Mouse (Mus musculus): ENCODE measurements around the gene Sp6. TPM values are rescaled to one million over a fixed set of nuclear protein-coding genes. Genes with fewer than 3 reads are reported as not detected.

The Sp6 gene
- polyA plus RNA-seq, 1 experiment from 2014 or later, result 0.59 TPM

DNA sequence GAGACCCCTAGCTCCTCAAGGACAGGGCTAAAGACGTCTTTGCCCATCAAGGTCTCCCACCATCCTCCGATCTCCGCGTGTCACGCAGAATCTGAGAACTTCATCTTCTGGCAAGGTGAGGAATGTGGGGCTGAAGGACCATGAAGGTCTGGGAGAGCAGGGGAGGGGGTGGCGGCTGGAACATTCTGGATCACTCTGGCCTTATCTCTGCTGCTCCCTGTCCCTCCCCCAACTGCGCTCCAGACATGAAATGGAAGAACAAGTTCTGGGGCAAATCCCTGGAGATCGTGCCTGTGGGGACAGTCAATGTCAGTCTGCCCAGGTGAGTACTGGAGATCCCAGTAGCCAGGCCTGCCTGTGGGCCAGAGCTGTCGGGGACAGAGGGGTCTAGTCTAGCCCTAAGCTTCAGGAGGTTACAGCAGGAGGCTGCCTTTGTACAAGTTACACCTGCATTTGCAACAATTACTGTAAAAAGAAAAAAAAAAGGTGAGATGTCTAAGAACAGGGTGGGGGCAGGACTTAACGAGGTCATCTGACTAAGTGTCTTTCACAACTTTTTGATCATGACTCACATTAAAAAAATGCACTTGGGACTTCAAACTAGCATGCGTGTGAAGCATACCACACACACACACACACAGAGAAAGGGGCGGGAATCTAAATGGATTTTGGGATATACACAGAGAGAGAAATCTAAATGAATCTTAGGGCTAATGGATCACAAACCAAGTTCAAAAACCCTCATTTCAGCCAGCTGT lies 52.5 kb downstream of the Sp6 start:
- H3K36me3 ChIP-seq (ENCODE audit: control insufficient read depth, insufficient read depth, low read length), result peaks cover 10% of the 10 kb centered on the region
- H3K4me2 ChIP-seq (ENCODE audit: low read depth, low read length), result no peak overlapping the region
- no peak overlapping the region for H3K9ac ChIP-seq (ENCODE audit: low read length)
- no peak overlapping the region for H3K27ac ChIP-seq (ENCODE audit: low read length)
- H3K9me3 ChIP-seq (ENCODE audit: control insufficient read depth, low read length), result no peaks in the 10 kb centered on the region
- no peak overlapping the region for H3K4me3 ChIP-seq (ENCODE audit: low read length)
- 76% methylated on average over 12 of the region's 12 CpGs for WGBS
- ATAC-seq (ENCODE audit: low read depth), result no peak
- H3K4me1 ChIP-seq (replicated peaks; ENCODE audit: control insufficient read depth, insufficient read depth, low read length), result no peaks in the 10 kb centered on the region
- H3K27me3 ChIP-seq (ENCODE audit: control insufficient read depth, insufficient read depth, low read depth, low read length), result no peaks in the 10 kb centered on the region

- Histone ChIP-seq H3K9me3 (ENCODE audit: control insufficient read depth, low read length) (no peaks in the 10 kb centered on the region), H3K27me3 (ENCODE audit: control insufficient read depth, insufficient read depth, low read depth, low read length) (no peaks in the 10 kb centered on the region), H3K4me2 (ENCODE audit: low read depth, low read length) (no peak overlapping the region), H3K27ac (ENCODE audit: low read length) (no peak overlapping the region), H3K4me3 (ENCODE audit: low read length) (no peak overlapping the region), H3K4me1 (replicated peaks; ENCODE audit: control insufficient read depth, insufficient read depth, low read length) (no peaks in the 10 kb centered on the region), H3K9ac (ENCODE audit: low read length) (no peak overlapping the region), H3K36me3 (ENCODE audit: control insufficient read depth, insufficient read depth, low read length) (peaks cover 8% of the 10 kb centered on the region)
- WGBS, result 52% methylated on average over 22 of the region's 22 CpGs
- peak; percentile 51; the same call in 1 of the 2 replicates for ATAC-seq (ENCODE audit: low read depth)
These were observed 53.6 kb downstream of the Sp6 start for GRCm38 (mm10) chr11:97066656-97067360.

DNA sequence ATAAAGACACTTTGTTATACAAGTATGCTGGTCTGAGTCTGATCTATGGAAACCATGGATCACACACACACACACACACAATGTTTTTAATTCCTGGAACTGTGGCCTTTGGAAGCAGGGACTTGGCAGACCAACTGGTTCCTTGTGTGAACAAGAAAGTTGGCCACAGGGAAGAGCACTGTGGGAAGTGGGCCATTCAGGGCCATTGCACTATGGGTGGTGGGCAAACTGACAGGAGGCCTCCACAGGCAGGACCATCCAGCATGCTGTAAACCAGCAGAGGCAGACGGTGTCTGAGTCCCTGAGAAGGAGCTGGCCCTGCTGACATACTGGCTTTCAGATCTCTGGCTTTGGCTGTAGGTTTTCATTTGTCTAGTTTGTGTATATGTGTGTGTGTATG lies 56.1 kb downstream of the Sp6 start:
- Histone ChIP-seq H3K27ac (ENCODE audit: low read length) (no peak overlapping the region), H3K4me3 (ENCODE audit: low read length) (no peak overlapping the region), H3K27me3 (ENCODE audit: control insufficient read depth, insufficient read depth, low read depth, low read length) (no peaks in the 10 kb centered on the region), H3K4me1 (replicated peaks; ENCODE audit: control insufficient read depth, insufficient read depth, low read length) (0 out of 2 replicates have a peak, but pooled peaks cover 2% of the 10 kb centered on the region), H3K36me3 (ENCODE audit: control insufficient read depth, insufficient read depth, low read length) (peaks cover 8% of the 10 kb centered on the region), H3K4me2 (ENCODE audit: low read depth, low read length) (no peak overlapping the region), H3K9ac (ENCODE audit: low read length) (no peak overlapping the region), H3K9me3 (ENCODE audit: control insufficient read depth, low read length) (no peaks in the 10 kb centered on the region)
- 63% methylated on average over 1 of the region's 1 CpGs for WGBS
- ATAC-seq (ENCODE audit: low read depth), result no peak

DNA sequence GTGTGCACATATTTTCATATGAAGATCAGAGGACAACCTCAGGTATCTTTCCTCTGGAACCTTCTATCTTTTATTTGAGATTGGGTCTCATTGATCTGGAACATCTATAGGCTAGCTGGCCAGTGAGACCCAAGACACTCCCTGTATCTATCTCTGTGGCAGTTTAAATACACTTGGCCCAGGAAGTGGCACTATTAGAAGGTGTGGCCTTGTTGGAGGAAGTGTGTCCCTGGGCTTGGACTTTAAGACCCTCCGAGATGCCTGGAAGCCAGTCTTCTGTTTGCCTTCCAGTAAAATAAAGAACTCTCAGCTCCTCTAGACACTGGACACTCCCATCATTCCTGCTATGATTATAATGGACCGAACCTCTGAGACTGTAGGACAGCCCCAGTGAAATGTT lies 56.6 kb downstream of the Sp6 start:
- Histone ChIP-seq H3K4me2 (ENCODE audit: low read depth, low read length) (no peak overlapping the region), H3K4me3 (ENCODE audit: low read length) (no peak overlapping the region), H3K27ac (ENCODE audit: low read length) (no peak overlapping the region), H3K9me3 (ENCODE audit: control insufficient read depth, low read length) (no peaks in the 10 kb centered on the region), H3K36me3 (ENCODE audit: control insufficient read depth, insufficient read depth, low read length) (peaks cover 8% of the 10 kb centered on the region), H3K27me3 (ENCODE audit: control insufficient read depth, insufficient read depth, low read depth, low read length) (no peaks in the 10 kb centered on the region), H3K9ac (ENCODE audit: low read length) (no peak overlapping the region), H3K4me1 (replicated peaks; ENCODE audit: control insufficient read depth, insufficient read depth, low read length) (0 out of 2 replicates have a peak, but pooled peaks cover 2% of the 10 kb centered on the region)
- 65% methylated on average over 2 of the region's 2 CpGs for WGBS
- ATAC-seq (ENCODE audit: low read depth), result no peak

DNA sequence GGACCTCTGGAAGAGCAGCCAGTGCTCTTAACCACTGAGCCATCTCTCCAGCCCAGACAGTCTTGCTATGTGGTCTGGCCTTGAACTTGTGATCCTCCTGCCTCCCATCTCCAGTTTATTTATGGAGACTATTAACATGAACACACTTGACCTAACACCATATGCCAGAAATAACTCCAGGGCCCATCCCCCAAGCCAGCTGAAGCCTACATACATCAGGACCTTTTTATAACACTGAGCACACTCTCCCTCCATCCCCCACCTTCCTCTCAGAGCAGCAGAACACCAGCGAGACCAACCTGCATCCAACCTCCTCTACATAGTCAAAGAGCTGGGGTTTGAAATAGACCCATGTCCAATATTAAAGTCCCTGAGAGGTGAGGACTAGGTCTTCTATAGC lies 57.9 kb downstream of the Sp6 start:
- Histone ChIP-seq H3K27me3 (ENCODE audit: control insufficient read depth, insufficient read depth, low read depth, low read length) (no peaks in the 10 kb centered on the region), H3K9me3 (ENCODE audit: control insufficient read depth, low read length) (no peaks in the 10 kb centered on the region), H3K4me3 (ENCODE audit: low read length) (no peak overlapping the region), H3K9ac (ENCODE audit: low read length) (no peak overlapping the region), H3K27ac (ENCODE audit: low read length) (no peak overlapping the region), H3K4me2 (ENCODE audit: low read depth, low read length) (no peak overlapping the region), H3K4me1 (replicated peaks; ENCODE audit: control insufficient read depth, insufficient read depth, low read length) (0 out of 2 replicates have a peak, but pooled peaks cover 2% of the 10 kb centered on the region), H3K36me3 (ENCODE audit: control insufficient read depth, insufficient read depth, low read length) (peaks cover 8% of the 10 kb centered on the region)
- no peak for ATAC-seq (ENCODE audit: low read depth)
- WGBS, result 56% methylated on average over 1 of the region's 1 CpGs

DNA sequence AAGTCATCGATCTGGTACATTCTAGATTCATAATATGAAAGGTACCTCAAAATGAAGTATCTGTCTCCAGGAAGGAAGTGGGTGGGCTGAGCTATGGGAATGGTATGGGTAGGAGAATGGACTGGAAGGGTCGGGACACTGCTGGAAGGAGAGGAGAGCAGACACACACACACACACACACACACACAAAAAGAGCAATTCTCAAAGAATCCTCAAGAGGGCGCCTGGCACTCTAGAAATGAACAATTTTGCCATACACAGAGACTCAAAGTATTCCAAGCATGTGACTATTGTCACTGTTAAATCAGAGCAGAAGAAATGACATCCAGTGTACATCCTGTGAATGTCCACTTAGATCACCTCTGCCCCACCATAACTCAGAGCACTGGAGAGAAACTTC lies 59.3 kb downstream of the Sp6 start:
- 28% methylated on average over 3 of the region's 3 CpGs for WGBS
- 0 out of 2 replicates have a peak, but pooled peaks cover 2% of the 10 kb centered on the region for H3K4me1 ChIP-seq (replicated peaks; ENCODE audit: control insufficient read depth, insufficient read depth, low read length)
- H3K36me3 ChIP-seq (ENCODE audit: control insufficient read depth, insufficient read depth, low read length), result peaks cover 4% of the 10 kb centered on the region
- H3K27me3 ChIP-seq (ENCODE audit: control insufficient read depth, insufficient read depth, low read depth, low read length), result no peaks in the 10 kb centered on the region
- no peak overlapping the region for H3K27ac ChIP-seq (ENCODE audit: low read length)
- H3K4me3 ChIP-seq (ENCODE audit: low read length), result no peak overlapping the region
- no peak overlapping the region for H3K9ac ChIP-seq (ENCODE audit: low read length)
- no peaks in the 10 kb centered on the region for H3K9me3 ChIP-seq (ENCODE audit: control insufficient read depth, low read length)
- 0 out of 2 replicates have a peak, but pooled peaks have one; percentile 40 for ATAC-seq (ENCODE audit: low read depth)
- no peak overlapping the region for H3K4me2 ChIP-seq (ENCODE audit: low read depth, low read length)

DNA sequence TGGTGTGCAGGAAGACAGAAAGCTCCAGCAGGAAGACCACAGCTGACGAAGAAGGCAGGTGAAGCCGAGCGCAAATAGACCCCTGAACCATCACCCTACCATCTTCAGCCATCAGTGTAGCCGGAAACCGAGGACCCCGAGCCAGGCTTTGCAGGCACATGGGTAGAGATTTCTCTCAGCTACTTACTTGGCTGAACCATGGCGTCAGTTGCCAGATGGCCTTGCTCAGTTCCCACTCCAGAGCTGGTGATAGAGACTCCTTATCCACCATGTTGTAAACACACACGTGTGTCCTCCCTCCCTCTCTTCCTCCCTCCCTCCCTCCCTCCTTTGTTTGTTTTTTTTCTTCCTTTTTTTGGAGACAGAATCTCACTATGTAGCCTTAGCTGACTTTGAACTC lies 61.0 kb downstream of the Sp6 start:
- Histone ChIP-seq H3K9me3 (ENCODE audit: control insufficient read depth, low read length) (no peaks in the 10 kb centered on the region), H3K4me2 (ENCODE audit: low read depth, low read length) (no peak overlapping the region), H3K4me1 (replicated peaks; ENCODE audit: control insufficient read depth, insufficient read depth, low read length) (0 out of 2 replicates have a peak, but pooled peaks cover 2% of the 10 kb centered on the region), H3K27ac (ENCODE audit: low read length) (no peak overlapping the region), H3K4me3 (ENCODE audit: low read length) (no peak overlapping the region), H3K36me3 (ENCODE audit: control insufficient read depth, insufficient read depth, low read length) (no peaks in the 10 kb centered on the region), H3K27me3 (ENCODE audit: control insufficient read depth, insufficient read depth, low read depth, low read length) (no peaks in the 10 kb centered on the region), H3K9ac (ENCODE audit: low read length) (no peak overlapping the region)
- 38% methylated on average over 8 of the region's 8 CpGs for WGBS
- peak; percentile 65; the same call in 1 of the 2 replicates for ATAC-seq (ENCODE audit: low read depth)

Small RNA genes within 50 kb of the gene (microRNA-seq; reads per million reads assigned to microRNA genes)
- gene Mir8103, result 2.0 reads per million, percentile 3 among the genes with 10 or more reads in this experiment

Other genes with a start within 250 kb of the Sp6 start
- 15.4 and 16.6 TPM in 2 replicates for gene Snx11, start 235.8 kb upstream of the Sp6 start, polyA plus RNA-seq (2015; fragmentation: Nextera tagmentation; extraction: Ambion mirVana)
- 100 and 102 TPM in 2 replicates for gene Cbx1, start 224.3 kb upstream of the Sp6 start, polyA plus RNA-seq (2015; fragmentation: Nextera tagmentation; extraction: Ambion mirVana)
- gene Nfe2l1, start 183.4 kb upstream of the Sp6 start, polyA plus RNA-seq (2015; fragmentation: Nextera tagmentation; extraction: Ambion mirVana), result 68.2 and 68.8 TPM in 2 replicates
- gene Copz2, start 163.5 kb upstream of the Sp6 start, polyA plus RNA-seq (2015; fragmentation: Nextera tagmentation; extraction: Ambion mirVana), result 131 and 135 TPM in 2 replicates
- gene Cdk5rap3, start 96.9 kb upstream of the Sp6 start, polyA plus RNA-seq (2015; fragmentation: Nextera tagmentation; extraction: Ambion mirVana), result 67.5 and 70.6 TPM in 2 replicates
- 50.5 and 60.2 TPM in 2 replicates for gene Prr15l, start 85.3 kb upstream of the Sp6 start, polyA plus RNA-seq (2015; fragmentation: Nextera tagmentation; extraction: Ambion mirVana)
- 28.1 and 35.4 TPM in 2 replicates for gene Pnpo, start 69.4 kb upstream of the Sp6 start, polyA plus RNA-seq (2015; fragmentation: Nextera tagmentation; extraction: Ambion mirVana)
- 18.5 and 22.2 TPM in 2 replicates for gene Sp2, start 30.4 kb upstream of the Sp6 start, polyA plus RNA-seq (2015; fragmentation: Nextera tagmentation; extraction: Ambion mirVana)
- gene Scrn2, start 16.5 kb downstream of the Sp6 start, polyA plus RNA-seq (2015; fragmentation: Nextera tagmentation; extraction: Ambion mirVana), result 29.7 and 32.9 TPM in 2 replicates
- 8.7 and 11.3 TPM in 2 replicates for gene Lrrc46, start 28.0 kb downstream of the Sp6 start, polyA plus RNA-seq (2015; fragmentation: Nextera tagmentation; extraction: Ambion mirVana)
- gene Mrpl10, start 28.2 kb downstream of the Sp6 start, polyA plus RNA-seq (2015; fragmentation: Nextera tagmentation; extraction: Ambion mirVana), result 74.1 and 76.5 TPM in 2 replicates
- 12.4 and 14.3 TPM in 2 replicates for gene Osbpl7, start 37.2 kb downstream of the Sp6 start, polyA plus RNA-seq (2015; fragmentation: Nextera tagmentation; extraction: Ambion mirVana)
- gene Tbx21, start 101.9 kb downstream of the Sp6 start, polyA plus RNA-seq (2015; fragmentation: Nextera tagmentation; extraction: Ambion mirVana), result 0.21 TPM in 1 of 2 replicates, not detected in the other
- gene Tbkbp1, start 138.1 kb downstream of the Sp6 start, polyA plus RNA-seq (2015; fragmentation: Nextera tagmentation; extraction: Ambion mirVana), result 4.9 TPM in 2 replicates
- 39.6 and 40.4 TPM in 2 replicates for gene Kpnb1, start 174.5 kb downstream of the Sp6 start, polyA plus RNA-seq (2015; fragmentation: Nextera tagmentation; extraction: Ambion mirVana)

Measured in lung, embryonic 16.5 days (tissue).